Mouse (Mus musculus) lung, postnatal 0 days (tissue): ENCODE results near the gene Galnt9.

ENCODE experiments used
- CTCF ChIP-seq: IDR thresholded peaks from 2 replicates; pipeline ENCODE4 v1.5.1; 2016; ENCODE audit warnings: antibody characterized with exemption, mild to moderate bottlenecking
- EP300 ChIP-seq: IDR thresholded peaks from 2 replicates; pipeline ENCODE4 v1.6.1; 2016; ENCODE audit warnings: antibody characterized with exemption, mild to moderate bottlenecking, control low read depth

DNA sequence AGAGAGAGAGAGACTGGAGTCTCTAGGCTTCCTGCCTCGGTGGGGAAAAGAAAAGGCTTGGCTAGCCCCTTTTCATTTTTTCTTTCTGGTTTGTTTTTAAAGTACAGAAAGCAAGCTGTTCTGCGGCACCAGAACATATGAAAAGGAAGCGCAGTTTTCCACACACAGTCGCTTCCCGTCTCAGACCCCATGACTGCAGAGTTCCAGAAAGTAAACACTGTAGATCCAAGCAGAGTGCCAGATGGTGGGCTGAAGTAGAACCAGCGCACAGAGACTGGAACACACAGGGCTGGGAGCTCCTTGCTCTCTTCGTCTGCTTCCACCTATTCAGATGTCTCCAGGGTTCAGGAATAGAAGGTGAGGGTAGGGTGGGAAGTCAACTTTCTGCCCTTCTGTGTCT, 22.3 kb upstream of the Galnt9 start:
- TF ChIP-seq CTCF = no peak
- no peak for TF ChIP-seq EP300
